Mouse (Mus musculus): ENCODE results near the gene Tenm2. TPM values are rescaled to one million over a fixed set of nuclear protein-coding genes. Genes with fewer than 3 reads are reported as not detected.
A peak's percentile ranks its signal among the peaks of the same experiment; 100 is the strongest.

Tenm2 gene
- total and polyA plus RNA-seq, 3 experiments: not detected

GRCm38 (mm10) chr11:35972270-35972931 lies 1263.4 kb downstream of the Tenm2 start:
- in situ Hi-C loops (cut with MboI; ENCODE audit: low pct_ligation_motif_present, low pct_unique_long_range_greater_than_20kb, low sequenced_read_pairs): no loop called here
- Histone ChIP-seq H3K9me3 (replicated peaks; ENCODE audit: low read length) (no peaks in the 10 kb centered on the region), H3K4me3 (replicated peaks in 1 of 3; ENCODE audit: low read depth in 2 of 3, low read length in 2 of 3, poor library complexity in 1 of 3) (no peak overlapping the region), H3K27me3 (replicated peaks) (no peaks in the 10 kb centered on the region), H3K4me1 (ENCODE audit: control insufficient read depth in 1 of 2, insufficient read depth in 2 of 2) (peaks cover 0 to 22% of the 10 kb centered on the region in 2 experiments; a peak in 2 of 4 replicates), H3K9ac (ENCODE audit: insufficient read depth, low read depth) (no peak overlapping the region), H3K79me2 (replicated peaks; ENCODE audit: control insufficient read depth, extremely low read depth, insufficient read depth, poor library complexity, severe bottlenecking) (no peaks in the 10 kb centered on the region), H3K4me2 (ENCODE audit: insufficient read depth, low read depth, poor library complexity, severe bottlenecking) (no peak overlapping the region), H3K27ac (ENCODE audit: insufficient read depth, low read depth) (no peak overlapping the region), H3K36me3 (replicated peaks in 1 of 2; ENCODE audit: control insufficient read depth in 1 of 2, insufficient read depth in 1 of 2, low read length in 1 of 2) (no peaks in the 10 kb centered on the region)
- dilution Hi-C loops (cut with MboI; ENCODE audit: extremely low pct_ligation_motif_present, extremely low pct_unique_long_range_greater_than_20kb, low sequenced_read_pairs): no loop called here
- TF ChIP-seq SMC3 (IDR thresholded peaks at IDR 0.05; ENCODE audit: low read depth, low read length): no peak
- no peak for TF ChIP-seq ELF1 (IDR thresholded peaks at IDR 0.05; ENCODE audit: low read depth, low read length)
- TF ChIP-seq CTCF (conservative IDR thresholded peaks at IDR 0.05 in 1 of 2, IDR thresholded peaks at IDR 0.05 in 1 of 2; ENCODE audit: low read depth in 2 of 2, low read length in 2 of 2): no peak
- no peak for DNase-seq (ENCODE audit: extremely low read depth)

- in situ Hi-C loops (cut with MboI; ENCODE audit: low pct_ligation_motif_present, low pct_unique_long_range_greater_than_20kb, low sequenced_read_pairs): no loop called here
- H3K79me2 ChIP-seq (replicated peaks; ENCODE audit: control insufficient read depth, extremely low read depth, insufficient read depth, poor library complexity, severe bottlenecking): no peaks in the 10 kb centered on the region
- no peak overlapping the region for H3K9ac ChIP-seq (ENCODE audit: insufficient read depth, low read depth)
- no peaks in the 10 kb centered on the region for H3K9me3 ChIP-seq (replicated peaks; ENCODE audit: low read length)
- dilution Hi-C loops (cut with MboI; ENCODE audit: extremely low pct_ligation_motif_present, extremely low pct_unique_long_range_greater_than_20kb, low sequenced_read_pairs): no loop called here
- peaks cover 0 to 22% of the 10 kb centered on the region in 2 experiments; a peak in 2 of 4 replicates for H3K4me1 ChIP-seq (ENCODE audit: control insufficient read depth in 1 of 2, insufficient read depth in 2 of 2)
- no peak overlapping the region for H3K4me2 ChIP-seq (ENCODE audit: insufficient read depth, low read depth, poor library complexity, severe bottlenecking)
- H3K4me3 ChIP-seq (replicated peaks in 1 of 3; ENCODE audit: low read depth in 2 of 3, low read length in 2 of 3, poor library complexity in 1 of 3): no peak overlapping the region
- H3K27ac ChIP-seq (ENCODE audit: insufficient read depth, low read depth): no peak overlapping the region
- peak; percentile 62 for DNase-seq (ENCODE audit: extremely low read depth)
- H3K27me3 ChIP-seq (replicated peaks): no peaks in the 10 kb centered on the region
- TF ChIP-seq POLR2A (IDR thresholded peaks at IDR 0.05; ENCODE audit: low read depth, low read length): no peak
- TF ChIP-seq RAD21 (IDR thresholded peaks at IDR 0.05; ENCODE audit: low read depth, low read length): no peak
- TF ChIP-seq JUN (IDR thresholded peaks at IDR 0.05; ENCODE audit: insufficient read depth, low read depth, low read length): no peak
- no peak for TF ChIP-seq MXI1 (IDR thresholded peaks at IDR 0.05; ENCODE audit: low read depth, low read length)
- TF ChIP-seq NELFE (IDR thresholded peaks at IDR 0.05; ENCODE audit: low read depth, low read length): no peak
- TF ChIP-seq PAX5 (IDR thresholded peaks at IDR 0.05; ENCODE audit: low read length): no peak
- TF ChIP-seq ETS1 (conservative IDR thresholded peaks at IDR 0.05; ENCODE audit: low read depth, low read length): no peak
- no peak for TF ChIP-seq MEF2A (IDR thresholded peaks at IDR 0.05; ENCODE audit: borderline replicate concordance, low read depth, low read length)
- TF ChIP-seq POLR2AphosphoS2 (IDR thresholded peaks at IDR 0.05; ENCODE audit: low read depth, low read length): no peak
- TF ChIP-seq SMC3 (IDR thresholded peaks at IDR 0.05; ENCODE audit: low read depth, low read length): no peak
- no peak for TF ChIP-seq SIN3A (IDR thresholded peaks at IDR 0.05; ENCODE audit: low read length)
- TF ChIP-seq CHD1 (IDR thresholded peaks at IDR 0.05; ENCODE audit: low read depth, low read length): no peak
- TF ChIP-seq NRF1 (IDR thresholded peaks at IDR 0.05; ENCODE audit: low read depth, low read length): no peak
- no peak for TF ChIP-seq MAFK (IDR thresholded peaks at IDR 0.05; ENCODE audit: insufficient replicate concordance, low read length)
- TF ChIP-seq CHD2 (IDR thresholded peaks at IDR 0.05; ENCODE audit: low read length): no peak
- no peaks in the 10 kb centered on the region for H3K36me3 ChIP-seq (replicated peaks in 1 of 2; ENCODE audit: control insufficient read depth in 1 of 2, insufficient read depth in 1 of 2, low read length in 1 of 2)
Observed at GRCm38 (mm10) chr11:35970806-35971705, 1264.7 kb downstream of the Tenm2 start.
